Mouse (Mus musculus) heart, postnatal 0 days (tissue): ENCODE measurements around the gene Cnih1.

Source experiments
- CTCF ChIP-seq: IDR thresholded peaks from 2 replicates; pipeline ENCODE4 v1.5.1; 2016; ENCODE audit warnings: antibody characterized with exemption, control low read depth, low read depth
- EP300 ChIP-seq: IDR thresholded peaks from 2 replicates; pipeline ENCODE4 v1.6.1; 2016; ENCODE audit warnings: antibody characterized with exemption, low read depth

DNA sequence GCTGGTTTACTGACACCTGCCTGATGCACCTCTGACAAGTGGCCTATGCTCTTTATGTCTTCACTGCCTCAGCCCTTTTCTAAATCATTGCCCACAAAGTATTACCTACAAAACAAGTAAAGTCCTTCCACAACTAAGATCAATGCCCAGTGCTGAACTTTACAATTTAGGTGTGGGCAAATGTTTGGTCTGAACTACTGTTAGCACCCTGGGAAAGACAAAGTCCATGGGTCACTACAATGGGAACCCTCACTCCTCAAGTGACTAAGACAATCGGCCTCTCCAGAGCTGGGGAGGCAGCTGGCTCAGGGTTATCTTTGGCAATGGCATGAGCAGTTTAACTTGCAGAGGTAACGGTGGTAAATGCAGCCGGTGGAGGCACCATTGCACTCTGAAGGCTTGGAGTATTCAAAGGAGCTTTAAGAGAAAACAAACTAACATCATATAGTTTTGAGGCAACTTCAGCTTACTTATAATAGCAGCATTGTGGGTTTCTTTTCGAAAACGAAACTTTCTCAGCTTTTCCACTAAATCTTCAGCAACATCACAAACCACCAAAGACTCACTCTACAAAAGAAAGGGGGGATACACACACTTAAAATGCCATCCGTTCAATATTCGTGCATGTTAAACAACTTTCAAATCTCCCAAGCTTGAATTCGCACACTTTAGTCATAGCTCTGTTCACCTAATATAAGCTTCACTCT lies 28.9 kb upstream of the Cnih1 start:
- TF ChIP-seq CTCF (no peak), EP300 (no peak)
